Mouse (Mus musculus): ENCODE results near the gene Vasp.

Gene Vasp

GRCm38 (mm10) chr7:19269721-19270441 is 1.7 kb downstream of the Vasp start:
- DNase-seq: no peak

DNA sequence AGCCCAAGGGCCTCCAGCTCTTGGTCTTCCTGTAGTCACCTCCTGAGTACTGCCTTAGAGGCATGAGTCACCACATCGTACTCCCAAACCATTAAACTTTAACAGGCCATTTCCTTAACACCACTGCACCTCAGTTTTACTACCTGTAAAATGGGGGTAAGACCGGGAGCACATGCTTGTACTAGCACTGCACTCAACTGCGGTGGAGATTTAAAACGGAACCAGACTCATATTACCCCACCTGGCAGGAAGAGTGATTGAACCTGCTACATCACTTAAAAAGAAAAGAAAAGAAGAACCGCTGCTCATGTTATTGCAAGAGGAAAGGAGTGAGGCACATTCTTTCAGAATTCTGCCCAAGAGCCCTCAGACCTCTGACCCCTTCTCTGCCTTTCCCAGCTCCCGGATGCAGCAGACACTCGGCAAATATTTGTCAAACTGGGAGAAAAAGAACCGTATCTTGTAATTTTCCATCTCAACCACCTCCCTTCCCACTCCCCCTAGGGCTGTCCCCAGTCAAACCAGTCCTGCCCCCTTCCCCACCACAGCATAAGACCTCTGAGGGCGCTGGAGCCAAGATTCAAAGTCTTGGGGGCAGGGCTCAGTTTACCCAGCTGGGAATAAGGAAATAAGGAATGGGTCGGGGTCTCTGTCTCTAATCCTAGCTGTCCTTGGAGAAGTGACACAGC is 2.5 kb downstream of the Vasp start:
- no peak for DNase-seq

DNA sequence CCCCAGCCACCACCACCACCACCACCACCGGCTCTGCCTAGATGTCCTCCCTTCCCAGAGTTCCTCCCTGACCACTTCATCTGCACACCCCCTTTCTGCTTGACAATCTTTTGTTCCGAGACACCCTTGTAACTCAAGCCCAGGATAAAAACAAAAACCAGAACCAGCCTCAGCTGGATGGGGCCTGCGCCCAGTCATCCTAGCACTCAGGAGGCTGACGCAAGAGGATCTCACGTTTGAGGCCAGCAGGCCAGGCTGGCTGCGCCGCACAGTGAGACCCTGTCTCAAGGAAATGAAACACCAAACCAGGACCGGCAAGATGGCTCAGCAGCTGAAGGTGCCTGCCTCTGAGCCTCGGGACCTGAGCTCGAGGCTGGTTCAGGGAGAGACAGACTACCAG is 4.6 kb downstream of the Vasp start:
- DNase-seq: no peak

DNA sequence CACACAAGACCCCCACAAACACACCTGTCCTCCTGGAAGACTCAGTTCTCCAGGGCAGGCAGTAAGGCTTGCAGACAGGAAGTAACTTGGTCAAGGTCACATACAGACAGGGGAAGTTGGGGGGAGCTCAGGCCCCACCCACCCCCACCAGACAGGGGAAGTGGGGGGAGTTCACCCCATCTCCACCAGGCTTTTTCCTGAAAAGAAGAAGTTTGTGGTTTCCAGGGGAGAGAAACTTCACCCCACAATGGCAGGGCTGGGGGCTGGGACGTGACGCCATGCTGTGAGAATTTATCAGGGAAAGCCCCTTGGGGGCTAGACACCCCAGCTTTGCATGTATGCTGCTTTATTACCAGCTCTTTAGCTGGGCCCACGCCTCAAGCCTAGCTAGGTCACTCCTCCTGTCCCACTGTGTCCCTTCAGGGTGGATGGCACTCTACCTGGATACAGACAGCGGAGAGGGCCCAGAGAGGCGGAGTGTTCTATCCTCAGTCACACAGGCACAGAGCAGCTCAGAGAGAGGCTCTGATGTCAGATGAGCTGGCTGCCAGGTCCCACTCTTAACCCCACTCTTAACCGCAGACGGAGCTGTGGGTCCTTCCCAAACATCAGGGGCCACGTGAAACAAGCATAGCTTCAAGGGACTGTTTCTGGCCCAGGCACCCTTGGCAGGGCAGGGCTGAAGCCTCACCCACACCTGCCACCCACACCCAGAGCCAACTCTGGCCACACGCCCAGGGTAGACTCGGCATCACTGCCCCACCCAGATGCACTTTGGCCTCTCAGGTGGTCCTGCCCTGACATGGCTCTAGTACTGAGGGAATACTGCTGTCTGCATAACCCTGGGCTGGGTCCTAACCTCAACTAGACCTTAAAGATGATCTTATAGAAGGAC is 5.4 kb downstream of the Vasp start:
- DNase-seq: no peak

GRCm38 (mm10) chr7:19265147-19265546 is 6.5 kb downstream of the Vasp start:
- DNase-seq: no peak

DNA sequence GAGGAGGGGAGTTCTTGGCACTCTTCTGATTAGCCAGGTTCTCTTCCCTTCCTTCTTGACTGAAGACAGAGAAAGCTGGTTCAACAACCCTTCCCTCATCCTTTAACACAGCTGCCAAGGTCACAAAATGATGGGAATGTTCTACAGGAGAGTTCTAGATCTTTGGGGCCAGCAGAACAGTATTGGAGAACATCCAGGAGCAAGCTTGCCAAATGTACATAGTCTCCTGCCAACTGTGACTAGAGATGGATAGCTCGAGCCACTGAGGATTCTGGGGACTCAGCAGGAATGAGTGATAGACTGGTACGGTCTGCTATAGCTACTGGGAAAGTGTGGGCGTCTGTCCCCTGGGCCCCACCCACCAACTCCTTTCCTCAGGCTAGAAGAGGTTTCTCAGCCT is 13.3 kb downstream of the Vasp start:
- DNase-seq: no peak

- no peak for DNase-seq
These were observed 14.1 kb downstream of the Vasp start for GRCm38 (mm10) chr7:19257390-19258022.

- DNase-seq: no peak
These were observed 15.1 kb downstream of the Vasp start for GRCm38 (mm10) chr7:19256567-19256966.

DNA sequence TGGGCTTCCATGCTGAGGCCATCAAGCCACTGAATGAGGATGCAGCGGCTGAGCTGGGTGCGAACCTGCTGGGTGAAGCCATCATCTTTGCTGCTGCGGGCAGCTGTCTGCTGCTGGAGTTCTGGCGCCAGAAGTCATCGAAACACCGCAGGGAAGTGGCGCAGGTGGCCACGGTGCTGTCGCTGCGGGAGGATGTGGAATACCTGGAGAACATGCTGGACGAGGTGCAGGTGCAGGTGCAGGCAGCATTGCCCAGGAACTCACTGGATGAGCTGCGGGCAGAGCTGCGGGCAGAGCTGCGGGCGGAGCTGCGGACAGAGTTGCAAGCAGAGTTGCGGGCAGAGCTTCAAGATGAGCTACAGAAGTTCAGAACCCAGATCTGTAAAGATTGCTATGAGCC is 16.2 kb downstream of the Vasp start:
- no peak for DNase-seq

- DNase-seq: no peak
These were observed 18.2 kb downstream of the Vasp start for GRCm38 (mm10) chr7:19253437-19253836.

DNA sequence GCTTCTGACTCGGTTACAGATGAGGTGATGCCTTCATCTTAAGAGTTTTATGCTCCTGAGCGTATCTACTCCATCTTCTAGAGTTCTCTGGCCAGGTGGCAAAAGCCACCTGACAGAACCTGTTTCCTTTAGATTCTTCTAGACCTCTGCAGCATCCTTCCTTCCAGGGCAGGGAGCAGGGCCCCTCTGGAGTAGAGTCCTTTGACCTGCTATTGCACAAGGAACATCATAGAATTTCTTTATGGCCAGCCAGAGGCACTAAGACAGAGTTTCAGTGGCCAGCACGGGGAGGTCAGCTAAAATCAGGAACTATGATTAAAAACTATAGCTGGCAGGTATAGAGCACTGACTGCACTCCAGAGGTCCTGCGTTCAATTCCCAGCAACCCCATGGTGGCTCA is 19.5 kb downstream of the Vasp start:
- no peak for DNase-seq

DNA sequence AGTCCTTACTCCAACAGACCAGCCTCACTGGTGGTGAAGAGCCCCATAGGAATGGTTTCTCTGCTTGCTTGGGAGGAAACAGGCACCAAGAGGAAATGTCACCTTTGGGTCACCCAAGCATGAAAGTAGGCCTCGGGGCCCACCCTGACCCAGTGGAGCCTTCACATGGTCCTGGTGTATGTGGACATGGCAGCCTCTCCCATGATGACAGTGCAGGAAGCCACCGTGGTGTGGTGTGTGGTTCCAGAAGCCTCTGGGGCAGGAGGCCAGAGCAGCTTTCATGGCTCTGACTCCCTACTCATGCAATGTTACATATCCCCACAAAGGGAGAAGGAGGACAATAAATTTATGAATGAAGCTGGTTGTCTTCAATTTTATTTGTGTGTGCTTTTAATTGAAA is 24.1 kb downstream of the Vasp start:
- DNase-seq: no peak

GRCm38 (mm10) chr7:19246855-19247254 is 24.8 kb downstream of the Vasp start:
- DNase-seq: no peak

DNA sequence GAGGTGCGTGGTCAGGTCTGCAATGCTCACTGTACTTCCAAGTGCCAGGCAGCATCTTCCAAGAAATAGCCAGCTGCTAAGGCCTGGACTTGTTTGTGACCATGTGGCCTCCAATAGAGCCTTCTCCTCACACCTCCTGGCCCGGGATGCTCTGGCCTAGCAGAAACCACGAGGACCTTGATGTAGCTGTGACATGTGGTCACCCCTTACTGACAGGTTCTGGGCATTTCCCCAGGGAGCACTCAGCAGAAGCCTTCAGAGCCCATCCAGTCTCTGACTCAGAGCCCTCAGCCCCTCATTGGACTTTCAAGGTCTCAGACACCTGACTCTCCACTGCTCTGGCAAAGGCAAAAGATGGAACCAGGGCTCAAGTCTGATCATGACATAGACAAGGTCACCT is 26.5 kb downstream of the Vasp start:
- no peak for DNase-seq

DNA sequence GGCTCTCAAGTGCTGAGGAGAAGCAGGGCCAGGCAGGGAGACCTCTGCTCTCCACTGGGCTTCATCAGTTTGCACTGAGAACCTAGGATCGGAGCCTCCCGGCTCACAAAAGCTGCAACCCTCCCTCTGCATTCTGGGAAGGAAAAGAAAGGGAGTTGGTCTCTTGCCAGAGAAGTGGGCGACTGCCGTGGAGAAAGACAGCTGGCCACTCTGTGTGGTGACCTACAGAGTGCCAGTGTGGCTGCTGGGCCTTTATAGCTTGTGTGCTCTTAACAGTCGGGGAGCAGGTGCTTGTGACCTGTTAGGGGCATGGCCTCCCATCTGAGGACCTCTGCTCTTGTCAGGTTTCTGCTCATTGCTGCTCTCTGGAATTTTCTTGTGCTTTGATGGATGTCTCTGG is 27.8 kb downstream of the Vasp start:
- DNase-seq: no peak

GRCm38 (mm10) chr7:19242005-19242404 is 29.6 kb downstream of the Vasp start:
- no peak for DNase-seq

- no peak for DNase-seq
These were observed 30.6 kb downstream of the Vasp start for GRCm38 (mm10) chr7:19240905-19241463.

DNA sequence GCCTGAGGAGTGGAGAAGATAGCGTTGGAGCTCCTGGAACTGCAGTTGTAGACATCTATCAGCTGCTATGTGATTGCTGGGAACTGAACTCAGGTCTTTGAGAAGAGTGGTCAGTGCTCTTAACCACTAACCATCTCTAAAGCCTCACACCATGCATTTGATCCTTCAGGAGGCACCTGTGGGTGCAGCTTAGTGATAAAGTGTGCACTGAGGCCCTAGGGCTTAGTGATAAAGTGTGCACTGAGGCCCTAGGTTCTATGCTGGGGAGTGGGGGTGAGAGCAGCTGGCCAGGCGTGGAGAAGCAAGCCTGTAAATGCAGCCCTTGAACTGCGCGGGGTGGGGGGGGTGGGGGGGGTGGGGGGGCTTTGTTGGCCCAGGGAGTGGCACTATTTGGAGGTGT is 31.6 kb downstream of the Vasp start:
- DNase-seq: no peak

GRCm38 (mm10) chr7:19239423-19239822 is 32.2 kb downstream of the Vasp start:
- DNase-seq: peak; percentile 85

DNA sequence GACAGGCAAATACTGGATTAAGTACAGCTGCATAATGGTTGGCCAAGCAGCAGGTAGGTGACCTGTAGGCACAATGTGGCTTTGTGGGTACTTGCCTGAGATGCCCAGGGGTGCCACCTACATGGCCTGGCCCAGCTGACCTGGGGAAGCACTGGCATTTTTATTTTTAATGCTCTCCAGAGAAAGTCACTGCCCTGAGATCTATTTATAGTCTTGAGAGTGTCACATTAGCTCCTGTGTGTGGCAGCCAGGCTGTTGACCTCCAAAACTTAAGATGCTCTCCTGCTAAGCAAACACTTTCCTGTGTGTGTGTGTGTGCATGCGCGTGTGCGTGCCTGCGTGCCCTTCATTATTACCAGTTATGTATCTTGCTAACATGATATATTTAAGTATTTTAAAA is 33.3 kb downstream of the Vasp start:
- DNase-seq: no peak

- DNase-seq: no peak
These were observed 35.2 kb downstream of the Vasp start for GRCm38 (mm10) chr7:19236411-19236810.

- no peak for DNase-seq
These were observed 36.4 kb downstream of the Vasp start for GRCm38 (mm10) chr7:19235092-19235671.

GRCm38 (mm10) chr7:19234652-19235051 is 37.0 kb downstream of the Vasp start:
- DNase-seq: no peak

Data from cerebellum, adult 11 months (tissue).